Mouse (Mus musculus): ENCODE measurements at regions not wholly inside any gene's neighbourhood (a gene's known extent, or its start where the extent isn't known, plus 50 kb on each side); places are given as distances from the start of the nearest gene placed in this dataset.

DNA sequence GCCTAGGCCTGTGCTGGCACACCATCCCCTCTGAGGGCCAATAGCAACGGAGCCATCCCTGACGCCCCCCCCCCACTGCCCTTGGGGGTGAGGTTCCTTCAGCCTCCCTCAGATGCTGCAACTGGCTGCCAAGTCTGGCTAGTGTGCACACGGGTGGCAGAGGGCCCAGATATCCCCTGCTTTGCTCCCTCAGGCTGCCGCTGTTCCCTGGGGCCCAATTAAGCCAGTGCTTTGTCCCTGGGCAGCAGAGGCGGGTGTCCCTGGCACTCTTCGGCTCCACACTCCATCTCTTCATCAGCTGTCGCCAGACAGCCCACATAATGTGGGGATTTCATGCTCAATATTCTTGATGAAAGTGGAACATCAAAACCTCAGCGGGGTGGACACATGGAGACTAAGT is 90.9 kb upstream of the Pja1 start:
- TF ChIP-seq CTCF (IDR thresholded peaks at IDR 0.05; ENCODE audit: low read depth) = no peak
- no peak for TF ChIP-seq EP300 (IDR thresholded peaks at IDR 0.05; ENCODE audit: low read depth)
